Mouse (Mus musculus) 3134 (cell line): ENCODE measurements around the gene Smpd4.

ENCODE experiments used
- DNase-seq: peaks from one replicate; pipeline ENCODE4 v3.0.0-alpha.2; 2011; ENCODE audit warnings: low spot score; ENCODE audit not compliant: insufficient read length; ENCODE audit errors: extremely low read depth

Gene Smpd4

DNA sequence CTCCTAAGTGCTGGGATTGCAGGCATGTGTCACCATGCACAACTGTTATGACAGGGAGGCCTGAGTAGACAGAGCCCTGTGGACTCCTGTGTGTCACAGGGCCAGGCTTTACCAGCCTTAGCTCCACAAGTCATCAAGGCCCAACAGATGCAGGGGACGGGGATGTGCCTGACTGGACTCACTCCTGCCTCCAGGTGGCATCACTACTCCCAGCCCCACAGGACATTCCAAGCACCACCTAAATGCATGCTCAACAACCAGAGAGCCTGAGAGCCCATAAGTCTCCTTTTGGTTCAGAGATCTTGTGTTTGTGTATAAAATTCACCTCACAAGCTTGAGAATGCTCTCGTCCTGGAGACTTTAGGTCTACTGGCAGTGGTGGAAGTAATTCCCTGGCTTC lies 18.5 kb downstream of the Smpd4 start:
- no peak for DNase-seq

DNA sequence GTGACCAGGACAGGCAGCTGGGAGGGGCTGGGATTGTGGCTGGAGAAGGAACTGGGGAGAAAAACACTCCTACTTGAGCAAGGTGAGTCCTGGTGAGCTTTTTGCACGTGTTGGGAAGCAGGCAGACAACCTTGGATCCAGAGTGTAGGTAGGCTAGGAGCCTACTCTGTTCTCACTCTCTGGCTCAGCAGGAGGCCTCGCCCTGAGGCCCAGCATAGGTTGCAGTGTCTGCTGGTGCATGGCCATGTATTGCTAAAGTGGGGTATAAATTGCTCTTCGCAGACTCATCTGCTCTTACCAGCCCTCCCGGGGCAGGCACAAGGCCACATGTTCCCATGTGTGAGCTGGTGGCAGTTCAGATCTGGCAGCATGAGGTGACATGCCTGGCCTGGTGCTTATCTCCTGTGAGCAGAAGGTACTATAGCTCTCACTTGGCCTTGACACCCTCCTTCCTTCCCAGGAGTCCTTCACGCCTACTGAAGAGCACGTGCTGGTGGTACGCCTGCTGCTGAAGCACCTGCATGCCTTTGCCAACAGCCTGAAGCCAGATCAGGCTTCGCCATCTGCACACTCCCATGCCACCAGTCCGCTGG lies 19.0 kb downstream of the Smpd4 start:
- no peak for DNase-seq

DNA sequence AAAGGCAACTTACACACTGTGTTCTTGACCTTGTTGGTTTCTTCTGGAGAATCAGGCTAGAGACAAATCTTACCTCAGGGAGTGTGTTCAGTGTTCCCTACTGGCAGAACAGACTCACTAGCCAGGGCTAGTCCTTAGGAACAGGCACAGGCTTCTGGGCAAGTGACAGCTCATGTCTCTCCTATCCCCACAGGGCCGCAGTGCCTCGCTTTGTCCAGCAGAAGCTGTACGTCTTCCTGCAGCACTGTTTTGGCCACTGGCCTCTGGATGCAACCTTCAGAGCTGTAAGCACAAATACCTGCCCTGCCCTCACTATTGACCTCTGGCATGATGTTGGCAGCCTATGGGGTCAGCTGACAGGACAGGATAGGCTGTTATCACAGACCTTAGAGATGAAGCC lies 19.9 kb downstream of the Smpd4 start:
- DNase-seq: no peak

DNA sequence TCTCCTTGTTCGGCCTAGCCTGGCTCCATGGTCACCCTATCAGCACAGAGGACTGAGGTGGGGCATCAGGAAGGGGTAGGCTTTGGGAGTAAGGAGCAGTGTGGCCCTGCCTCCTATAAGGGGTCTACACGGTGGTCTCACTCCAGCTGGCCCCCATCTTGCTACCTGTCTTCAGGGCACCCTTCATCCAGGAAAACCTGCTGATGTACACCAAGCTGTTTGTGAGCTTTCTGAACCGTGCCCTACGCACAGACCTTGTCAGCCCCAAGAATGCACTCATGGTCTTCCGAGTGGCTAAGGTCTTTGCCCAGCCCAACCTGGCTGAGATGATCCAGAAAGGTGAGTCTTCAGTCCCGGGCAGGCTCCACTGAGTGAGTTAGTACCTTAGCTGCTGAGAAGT lies 20.8 kb downstream of the Smpd4 start:
- no peak for DNase-seq

DNA sequence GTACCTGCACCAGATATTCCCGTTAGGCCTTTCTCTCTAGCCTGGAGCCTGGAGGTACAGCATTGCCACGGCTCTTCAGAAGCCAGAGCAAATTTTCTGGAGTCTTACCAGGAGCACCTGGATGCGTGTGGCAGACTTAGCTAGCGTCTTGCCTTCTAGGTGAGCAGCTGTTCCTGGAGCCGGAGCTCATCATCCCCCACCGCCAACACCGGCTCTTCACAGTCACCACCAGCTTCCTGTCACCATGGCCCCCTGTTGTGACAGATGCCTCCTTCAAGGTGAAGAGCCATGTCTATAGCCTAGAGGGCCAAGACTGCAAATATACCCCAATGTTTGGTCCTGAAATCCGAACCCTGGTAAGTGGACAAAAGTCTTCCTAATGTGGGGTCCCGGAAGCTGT lies 21.6 kb downstream of the Smpd4 start:
- no peak for DNase-seq

DNA sequence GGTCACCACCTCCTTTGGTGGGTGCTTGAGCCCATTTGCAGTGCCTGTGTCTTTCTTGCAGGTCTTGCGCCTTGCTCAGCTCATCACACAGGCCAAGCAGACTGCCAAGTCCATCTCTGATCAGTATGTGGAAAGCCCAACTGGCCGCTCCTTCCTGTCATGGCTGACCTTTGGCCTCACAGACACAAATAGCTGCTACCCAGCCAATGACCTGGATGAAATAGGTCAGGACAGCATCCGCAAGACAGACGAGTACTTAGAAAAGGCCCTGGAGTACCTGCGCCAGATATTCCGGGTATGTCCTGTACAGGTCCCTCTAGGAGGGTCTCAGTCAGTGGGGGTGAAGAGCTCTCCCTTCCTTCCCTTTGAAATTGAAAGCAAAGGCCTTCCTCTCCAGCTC lies 22.1 kb downstream of the Smpd4 start:
- DNase-seq: no peak

DNA sequence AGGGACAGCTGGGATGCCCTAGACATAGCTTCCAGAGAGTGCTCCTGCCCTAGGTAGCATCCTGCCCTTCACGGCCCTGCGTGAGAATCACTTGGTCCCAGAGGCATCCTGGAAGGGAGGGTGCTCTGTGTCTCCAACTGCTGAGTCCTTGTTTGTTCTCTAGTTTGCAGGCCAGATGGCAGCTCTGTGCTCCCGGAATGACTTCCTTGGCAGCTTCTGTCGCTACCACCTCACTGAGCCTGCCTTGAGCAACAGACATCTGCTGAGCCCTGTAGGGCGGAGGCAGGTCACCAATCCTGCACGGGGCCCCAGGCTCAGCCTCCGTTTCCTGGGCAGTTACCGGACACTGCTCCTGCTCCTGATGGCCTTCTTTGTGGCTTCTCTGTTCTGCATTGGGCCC lies 23.2 kb downstream of the Smpd4 start:
- no peak for DNase-seq

DNA sequence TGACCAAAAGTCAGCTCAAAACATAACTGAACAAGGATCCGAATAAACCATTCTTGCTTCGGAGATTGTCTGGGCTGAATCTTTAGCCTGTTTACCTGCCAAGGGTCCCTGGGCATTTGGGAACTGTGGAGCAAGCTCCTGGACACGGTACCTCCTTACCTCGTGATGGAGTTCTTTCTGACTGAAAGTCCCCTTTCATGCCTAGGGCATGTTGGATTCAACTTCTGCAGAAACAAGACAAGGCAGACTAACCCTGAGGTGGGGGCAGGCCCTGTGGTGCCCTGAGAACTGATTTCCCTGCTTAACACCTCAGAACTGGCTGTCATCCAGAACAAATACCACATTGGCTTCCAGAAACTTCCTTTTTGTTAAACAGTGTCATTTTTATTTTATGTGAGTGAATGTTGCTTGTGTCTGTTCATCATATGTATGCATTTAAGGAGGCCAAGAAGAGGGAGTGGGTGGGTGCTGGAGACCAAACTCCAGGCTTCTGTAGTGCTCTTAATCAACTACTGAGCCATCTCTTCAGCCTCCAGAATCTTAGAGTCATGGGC lies 24.4 kb downstream of the Smpd4 start:
- no peak for DNase-seq

DNA sequence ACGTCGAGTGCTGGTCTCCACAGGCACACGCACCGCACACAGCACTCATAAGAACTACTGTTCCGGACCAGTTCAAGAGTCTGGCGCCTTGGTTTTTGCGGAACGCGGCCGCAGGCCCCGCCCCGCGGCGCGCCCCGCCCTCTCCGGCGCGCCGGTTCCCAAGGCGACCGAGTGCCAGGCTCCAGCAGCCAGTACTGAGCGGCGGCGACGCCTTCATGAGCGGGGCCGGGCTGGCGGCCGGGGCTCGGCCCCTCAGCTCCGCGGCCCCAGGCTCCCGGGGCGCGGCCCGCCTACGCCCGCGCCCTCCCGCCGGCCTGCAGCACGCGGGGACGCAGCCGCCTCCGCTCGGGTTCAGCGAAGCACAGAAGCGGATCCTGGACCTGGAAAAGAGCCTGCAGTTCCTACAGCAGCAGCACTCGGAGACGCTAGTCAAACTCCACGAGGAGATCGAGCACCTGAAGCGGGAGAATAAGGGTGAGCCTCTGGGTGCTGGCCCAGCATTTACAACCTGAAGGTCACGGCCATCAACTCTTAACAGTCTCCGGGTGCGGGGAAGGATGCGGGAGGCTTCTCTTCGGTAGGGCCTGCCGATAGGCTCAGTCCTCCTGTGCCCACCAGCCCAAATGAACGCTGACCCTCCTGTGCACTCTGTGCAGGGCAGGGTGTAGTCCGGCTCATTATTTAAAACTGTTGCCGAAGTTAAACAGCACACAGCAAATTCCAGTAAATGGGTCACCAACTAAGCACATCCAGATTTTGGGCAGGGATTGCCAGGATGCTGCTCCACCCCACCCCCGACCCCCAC lies 27.4 kb downstream of the Smpd4 start, which contains the start of gene Ccdc74a:
TSS of gene Ccdc74a (plus strand) at position 161 of the 805 bp plus-strand sequence.
- peak; percentile 98 for DNase-seq

DNA sequence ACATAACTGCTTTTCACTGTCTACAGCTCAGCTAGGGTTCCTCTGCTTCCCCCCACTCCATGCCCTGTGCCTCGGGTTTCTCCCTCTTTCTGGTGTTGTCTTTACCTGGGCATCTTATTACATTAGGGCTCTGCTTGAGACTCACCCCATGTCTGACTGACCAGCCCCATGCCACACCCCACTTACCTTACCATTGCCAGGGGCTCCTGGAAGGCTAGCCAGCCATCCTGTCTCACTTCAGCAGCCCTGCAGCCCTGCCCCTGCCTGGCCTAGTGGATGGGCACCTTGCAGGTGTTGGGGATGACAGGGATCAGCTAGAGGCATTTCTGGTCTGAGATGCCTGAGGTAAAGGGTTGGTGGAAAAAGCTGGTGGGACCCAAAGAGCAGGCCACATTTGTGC lies 28.0 kb downstream of the Smpd4 start:
- peak; percentile 28 for DNase-seq

DNA sequence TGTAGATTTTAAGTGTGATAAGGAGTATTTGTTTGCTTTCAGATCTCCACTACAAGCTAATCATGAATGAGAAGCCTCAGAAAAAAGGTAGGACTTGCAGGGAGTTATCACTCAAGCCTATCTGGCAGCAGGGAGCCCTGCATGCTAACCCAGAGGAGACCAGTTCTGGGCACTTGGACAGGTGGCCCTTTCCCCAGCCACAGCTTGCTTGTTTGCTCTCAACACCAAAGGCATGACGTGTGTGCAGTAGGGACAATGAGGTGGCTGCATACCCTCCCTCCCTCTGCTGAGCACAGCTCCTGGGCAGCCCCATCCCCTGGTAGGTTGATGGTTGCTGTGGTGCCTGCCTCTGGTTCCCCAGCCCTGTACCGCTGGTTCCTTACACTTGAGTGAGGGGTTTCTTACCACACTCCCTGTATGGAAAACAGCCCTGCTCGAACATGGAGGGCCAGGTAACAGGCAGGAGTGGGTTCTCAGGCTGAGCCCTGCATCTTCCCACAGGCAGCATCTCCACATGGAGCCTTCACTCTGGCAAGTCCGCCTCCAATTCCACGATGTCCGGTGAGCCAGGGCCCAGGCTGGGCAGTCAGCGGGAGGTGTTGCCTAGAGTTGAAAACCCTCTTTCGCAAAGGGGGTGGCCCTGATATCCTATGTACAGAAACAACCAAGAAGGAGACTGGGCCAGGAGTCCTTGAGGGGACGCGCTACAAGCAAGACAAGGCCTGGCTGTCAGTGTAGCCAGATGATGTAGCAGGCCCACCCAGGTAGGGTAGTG lies 28.6 kb downstream of the Smpd4 start:
- no peak for DNase-seq

DNA sequence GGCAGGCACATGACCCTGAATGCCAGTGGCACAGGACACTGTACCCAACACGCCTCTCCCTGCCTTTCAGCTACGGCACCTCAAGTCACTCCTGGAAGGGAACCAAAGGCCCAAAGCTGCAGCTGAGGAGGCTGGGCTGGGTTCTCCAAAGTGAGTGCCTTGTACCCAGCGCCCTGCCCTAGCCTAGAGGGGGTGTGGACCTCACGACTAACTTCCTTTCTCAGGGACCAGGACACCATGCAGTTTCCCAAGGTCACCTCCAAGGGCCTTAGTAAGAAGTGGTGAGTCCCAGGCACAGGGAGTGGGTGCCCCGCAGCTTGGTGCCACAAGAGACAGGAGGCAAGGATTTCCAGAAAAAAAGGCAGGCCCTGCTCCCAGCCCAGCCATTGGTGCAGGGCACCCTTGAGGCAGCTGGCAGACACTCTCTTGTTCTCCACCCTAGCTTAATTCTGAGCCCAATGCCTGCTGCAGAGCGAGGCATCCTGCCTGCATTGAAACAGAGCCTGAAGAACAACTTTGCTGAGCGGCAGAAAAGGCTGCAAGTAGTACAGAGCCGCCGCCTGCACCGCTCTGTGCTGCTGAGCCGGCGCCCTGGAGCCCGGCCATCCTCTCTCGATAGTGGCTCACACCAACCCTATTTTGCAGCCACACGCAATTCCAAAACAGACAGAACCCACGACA lies 30.9 kb downstream of the Smpd4 start:
- DNase-seq: no peak

DNA sequence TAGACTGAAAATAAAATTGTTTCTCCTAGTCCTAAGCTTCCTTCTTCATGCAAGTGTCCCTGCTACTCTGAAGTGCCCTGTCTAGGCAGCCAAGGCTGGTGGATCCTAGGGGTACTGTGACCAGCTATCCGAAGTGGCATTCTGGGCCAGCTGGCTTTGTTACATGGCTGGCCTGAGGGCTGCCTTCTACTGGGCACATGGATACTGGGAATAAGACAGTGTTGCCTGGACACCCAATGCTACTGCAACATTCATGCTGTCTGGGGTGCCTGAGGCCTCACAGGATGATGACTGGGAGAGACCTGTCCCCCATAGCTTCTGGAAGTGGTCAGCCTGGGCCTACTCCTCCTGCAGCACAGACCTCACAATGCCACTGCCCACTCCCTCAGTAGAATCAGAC lies 31.6 kb downstream of the Smpd4 start:
- DNase-seq: no peak

DNA sequence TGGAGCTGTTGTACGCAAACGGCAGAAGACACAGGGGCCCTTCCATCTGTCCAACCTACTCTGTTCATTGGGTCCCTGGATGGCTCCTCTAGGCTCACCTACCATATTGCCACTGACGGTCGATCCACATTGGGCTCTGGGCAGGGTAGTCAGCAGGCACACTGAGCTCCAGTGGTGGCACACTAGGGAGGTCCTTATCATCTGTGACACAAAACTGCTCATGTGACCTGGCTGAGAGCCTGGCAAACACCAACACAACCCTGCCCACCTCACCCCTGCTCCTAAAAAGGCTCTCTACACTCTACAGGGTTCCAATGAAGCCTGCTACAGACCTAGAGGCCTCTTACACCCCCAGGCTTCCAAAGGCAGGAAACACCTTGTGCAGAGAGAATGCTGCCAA lies 33.5 kb downstream of the Smpd4 start:
- no peak for DNase-seq

DNA sequence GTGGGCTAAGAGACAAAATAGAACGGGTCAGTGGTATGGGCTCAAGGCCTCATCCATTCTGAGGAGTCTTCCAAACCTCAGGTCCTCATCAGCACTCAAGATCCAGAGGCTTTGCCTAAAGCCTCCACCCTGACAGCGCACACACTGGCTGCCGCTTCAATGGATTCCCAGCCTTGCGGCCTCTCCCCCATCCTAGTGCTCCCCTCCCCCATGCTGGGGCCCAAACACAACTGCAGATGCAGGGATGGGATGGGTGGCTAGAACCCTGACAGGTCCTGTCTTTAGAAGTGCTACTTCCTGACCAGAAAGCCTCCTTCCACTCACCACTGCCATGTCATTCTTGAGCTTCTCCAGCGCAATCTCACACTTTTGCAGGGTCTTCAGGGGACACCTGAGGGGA lies 34.4 kb downstream of the Smpd4 start:
- no peak for DNase-seq

DNA sequence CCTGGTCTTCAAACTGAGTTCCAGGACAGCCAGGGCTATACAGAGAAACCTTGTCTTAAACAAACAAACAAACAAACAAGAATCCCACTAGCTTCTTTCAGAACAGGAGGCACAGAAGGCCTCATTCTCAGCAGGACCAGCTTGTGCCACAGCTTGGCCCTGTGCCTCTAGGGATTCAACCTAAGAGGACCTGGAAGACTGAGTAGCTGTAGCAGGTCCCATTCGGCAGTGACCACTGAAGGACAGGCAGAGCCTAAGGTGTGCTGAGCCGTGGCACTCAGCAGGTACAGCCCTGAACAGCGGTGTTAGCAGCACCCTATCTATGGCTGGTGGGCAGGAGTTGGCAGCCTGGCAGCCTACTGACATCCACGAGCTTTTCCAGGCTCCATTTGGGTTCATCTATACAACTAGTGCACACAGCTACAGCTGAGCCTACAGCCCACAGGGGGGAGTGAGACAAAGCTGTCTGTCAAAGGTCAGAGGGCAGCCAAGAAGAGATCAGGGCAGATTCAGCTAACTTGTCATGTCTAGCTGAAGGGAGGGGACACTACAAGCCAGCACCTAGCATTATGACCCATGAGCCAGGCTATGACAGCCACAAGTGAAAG lies 35.1 kb downstream of the Smpd4 start:
- DNase-seq: no peak

DNA sequence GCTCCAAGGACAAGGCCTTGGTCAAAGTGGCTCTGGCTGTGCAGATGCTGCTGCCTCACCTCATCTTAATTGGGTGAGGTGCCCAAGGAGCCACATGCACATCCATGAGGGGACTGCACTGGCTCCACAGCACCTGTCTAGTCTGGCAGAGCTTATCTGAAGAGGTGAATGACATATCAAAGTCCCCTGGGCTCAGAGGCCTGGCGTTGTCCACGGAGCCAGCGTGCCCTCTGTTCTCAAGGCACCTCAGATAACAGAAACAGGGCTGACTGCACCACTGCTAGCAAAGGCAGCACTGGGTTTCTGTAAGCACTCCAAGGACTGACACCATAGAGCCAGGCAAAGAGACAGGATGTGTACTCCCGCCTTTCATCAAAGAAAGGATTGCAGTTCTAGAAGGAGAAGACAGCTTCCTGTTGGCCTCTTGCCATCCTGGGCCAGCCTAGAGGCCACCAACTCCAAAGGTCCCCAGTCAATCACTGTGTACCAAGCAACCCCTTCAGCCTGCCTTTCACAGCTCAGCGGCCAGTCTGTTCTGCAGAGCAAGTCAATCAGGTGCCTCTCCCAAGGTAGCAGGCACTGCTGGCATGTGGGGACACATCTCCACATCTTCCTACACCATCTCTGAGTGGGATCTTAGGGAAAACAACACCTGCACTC lies 37.2 kb downstream of the Smpd4 start:
- DNase-seq: no peak

DNA sequence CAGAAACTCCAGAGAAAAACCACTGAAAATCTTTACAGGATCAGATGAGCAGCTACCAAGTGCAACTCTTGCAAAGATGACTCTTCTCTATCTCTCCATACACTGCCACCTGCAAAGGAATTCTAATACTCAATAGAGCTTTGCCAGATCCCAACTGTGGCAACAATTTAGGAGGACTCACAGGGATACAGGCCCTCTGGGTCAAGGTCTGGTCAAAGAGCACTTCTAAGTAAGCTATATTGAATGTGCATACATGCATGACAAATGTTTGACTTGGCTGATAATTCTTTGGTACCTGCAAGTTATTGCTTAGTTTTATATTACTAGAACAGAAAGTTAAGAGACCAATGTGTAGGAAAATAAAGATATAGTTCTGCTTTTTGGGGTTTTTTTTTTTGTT lies 46.4 kb downstream of the Smpd4 start:
- no peak for DNase-seq

DNA sequence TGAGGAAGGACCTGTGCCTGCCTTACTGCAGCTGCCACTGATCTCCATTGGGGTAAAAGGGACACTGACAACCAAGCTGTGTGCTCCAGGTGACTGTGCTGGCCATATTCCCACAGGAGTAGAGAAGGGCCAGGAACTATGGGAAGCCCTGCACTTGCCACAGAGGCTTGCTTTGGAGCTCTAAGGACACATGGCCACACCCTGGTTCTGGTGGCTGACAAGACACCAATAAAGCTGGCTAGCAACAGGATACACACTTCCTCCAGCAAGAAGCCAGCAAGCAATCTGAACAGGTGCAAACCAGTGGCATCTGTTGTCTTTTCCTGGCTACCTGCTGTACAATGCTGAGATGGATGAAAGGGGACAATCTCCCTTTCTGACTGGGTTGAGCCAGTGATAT lies 50.7 kb downstream of the Smpd4 start:
- DNase-seq: no peak
